Mouse (Mus musculus) embryonic fibroblast, embryonic 13.5 days (primary cell): ENCODE data around the gene Lamc2.

Experiments
- CTCF ChIP-seq: IDR thresholded peaks from 2 replicates; pipeline ENCODE4 v1.5.1; 2011; ENCODE audit warnings: mild to moderate bottlenecking, control low read depth, low read length, moderate library complexity, borderline replicate concordance; ENCODE audit not compliant: insufficient read depth
- POLR2A ChIP-seq: IDR thresholded peaks from 2 replicates; pipeline ENCODE4 v1.6.1; 2011; ENCODE audit warnings: low read depth, mild to moderate bottlenecking, control low read depth, low read length, moderate library complexity

GRCm38 (mm10) chr1:153191943-153192329 lies 5.7 kb upstream of the Lamc2 start:
- TF ChIP-seq POLR2A (no peak), CTCF (no peak)
